Mouse (Mus musculus): ENCODE measurements around the gene Gm20388.
A peak's percentile ranks its signal among the peaks of the same experiment; 100 is the strongest.

Gene Gm20388

DNA sequence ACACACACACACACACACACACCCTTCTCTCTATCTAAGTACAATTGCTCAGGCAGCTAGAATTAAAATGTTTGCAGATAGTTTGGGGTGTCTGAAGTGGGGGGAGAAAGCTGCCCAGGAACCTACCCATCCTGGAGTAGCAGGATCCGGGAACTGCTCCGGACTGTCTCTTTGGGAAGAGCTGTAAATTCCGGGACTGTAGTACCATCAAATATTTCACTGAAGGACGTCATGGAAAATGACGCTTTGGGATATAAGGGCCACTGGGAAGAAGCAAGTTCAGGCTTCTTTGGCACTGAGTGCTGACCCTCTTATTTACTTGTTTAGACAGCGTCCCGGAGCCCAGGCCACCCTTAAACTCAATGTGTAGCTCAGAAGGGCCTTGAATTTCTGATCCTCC is 1168.6 kb downstream of the Gm20388 start:
- DNase-seq = no peak

DNA sequence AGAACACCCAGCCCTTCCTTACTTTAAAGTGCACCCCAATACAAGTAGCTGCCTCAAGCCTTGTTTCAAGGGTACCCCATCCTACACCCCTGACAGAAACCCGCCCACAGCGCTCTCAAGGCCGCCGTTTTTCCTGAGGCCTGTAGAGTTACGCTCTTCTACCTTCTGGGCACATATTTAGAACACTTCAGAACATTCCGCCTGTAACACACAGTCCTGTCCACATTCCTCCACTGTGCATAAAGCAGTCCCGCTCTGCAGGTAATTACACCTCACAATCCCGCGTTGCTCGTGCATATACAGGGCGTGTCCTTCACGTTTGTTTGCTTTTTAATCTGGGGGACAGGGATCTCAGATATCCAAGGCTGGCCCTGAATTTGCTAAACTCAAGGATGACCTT is 1169.3 kb downstream of the Gm20388 start:
- DNase-seq = no peak

DNA sequence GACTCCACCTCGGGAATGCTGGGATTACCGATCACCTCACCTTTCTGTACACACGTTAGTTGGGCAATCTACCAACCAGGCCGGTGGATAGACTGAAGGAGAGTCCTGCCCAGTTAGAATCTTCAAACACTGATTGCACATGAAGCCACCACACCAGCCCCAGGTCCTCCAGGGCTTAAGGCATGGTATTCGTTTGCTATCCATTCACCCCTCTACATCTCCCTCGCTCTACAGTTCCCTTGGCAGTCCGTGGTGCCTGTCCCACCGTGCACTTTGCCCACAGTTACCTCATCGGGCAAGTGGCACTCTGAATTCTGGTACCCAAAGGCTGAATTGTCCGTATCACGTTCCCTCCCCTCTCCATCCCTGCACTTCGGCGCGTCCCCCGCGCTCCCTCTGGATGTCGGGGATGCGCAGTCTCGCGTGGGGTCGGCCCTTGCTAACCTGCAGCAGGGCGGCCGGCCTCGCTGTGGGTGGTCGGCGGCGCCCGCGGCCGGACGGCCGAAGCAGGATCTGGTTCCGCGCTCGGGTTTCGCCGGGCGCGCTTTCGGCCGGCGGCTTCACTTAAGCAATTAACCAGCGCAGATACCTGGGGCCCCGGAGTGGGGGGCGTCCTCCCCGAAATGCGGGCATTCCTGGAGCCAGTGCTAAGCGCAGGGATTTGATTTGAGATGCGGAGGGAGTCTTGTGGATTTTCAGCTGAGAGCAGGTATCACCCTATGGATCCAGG is 1169.9 kb downstream of the Gm20388 start:
- DNase-seq = no peak

DNA sequence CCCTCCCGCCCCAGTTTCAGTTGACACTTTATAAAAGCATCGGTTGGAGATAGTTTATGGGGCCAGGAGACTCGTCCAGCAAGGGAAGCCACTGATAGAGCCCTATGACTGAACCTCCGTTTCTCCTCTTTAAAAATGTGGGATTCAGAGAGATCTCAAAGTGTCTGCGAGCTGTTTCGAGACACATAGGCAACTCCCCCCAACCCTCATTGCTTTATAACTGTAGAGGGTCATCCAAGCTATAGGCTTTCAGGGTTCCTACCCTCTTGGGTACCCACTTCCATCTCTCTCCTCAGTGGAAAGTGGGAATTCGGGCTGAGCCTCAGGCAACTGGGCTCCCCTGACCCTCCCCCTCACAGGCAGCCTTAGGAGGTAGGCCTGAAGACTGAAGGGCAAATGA is 1170.8 kb downstream of the Gm20388 start:
- no peak for DNase-seq

DNA sequence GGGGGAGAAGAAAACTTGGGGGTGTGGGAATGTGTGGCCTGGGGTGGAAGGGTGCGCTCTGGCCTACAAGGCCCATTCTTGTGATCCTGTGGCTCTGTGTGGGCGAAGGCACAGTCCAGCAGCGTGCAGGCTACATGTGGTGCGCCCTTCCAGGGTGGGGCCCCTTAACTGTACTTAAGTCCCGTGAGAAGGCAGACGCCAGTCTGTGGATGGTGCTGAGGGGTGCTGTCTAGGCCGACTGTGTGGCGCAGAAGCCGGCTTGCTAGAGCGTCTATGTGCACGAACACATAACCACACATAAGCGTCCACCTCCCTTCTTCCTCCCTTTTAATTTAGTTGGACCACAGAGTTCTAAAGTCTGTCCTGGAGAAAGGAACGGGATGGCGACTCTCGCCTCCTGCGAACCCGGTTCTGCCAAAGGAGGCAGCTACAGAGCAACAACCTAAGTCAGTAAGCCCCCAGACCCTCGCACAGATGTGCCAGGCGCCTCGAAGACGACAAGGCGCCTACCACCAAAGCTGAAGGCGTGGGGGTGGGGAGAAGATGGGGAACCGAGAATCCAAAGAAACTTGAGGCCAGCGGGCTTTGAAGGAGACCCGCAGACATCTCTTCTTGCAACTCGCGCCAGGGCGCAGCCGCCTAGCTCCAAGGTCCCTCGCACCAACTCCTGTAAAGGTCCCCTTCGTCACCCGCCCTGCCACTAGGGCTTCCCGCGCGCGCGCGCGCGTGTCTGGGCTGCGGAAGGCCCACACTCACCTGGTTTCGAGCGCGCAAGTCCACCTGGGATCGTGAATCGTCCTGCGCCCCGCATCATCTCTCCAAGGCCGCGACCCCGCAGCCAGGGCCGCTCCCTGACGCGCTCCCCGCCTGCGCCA is 1171.8 kb downstream of the Gm20388 start:
- no peak for DNase-seq

DNA sequence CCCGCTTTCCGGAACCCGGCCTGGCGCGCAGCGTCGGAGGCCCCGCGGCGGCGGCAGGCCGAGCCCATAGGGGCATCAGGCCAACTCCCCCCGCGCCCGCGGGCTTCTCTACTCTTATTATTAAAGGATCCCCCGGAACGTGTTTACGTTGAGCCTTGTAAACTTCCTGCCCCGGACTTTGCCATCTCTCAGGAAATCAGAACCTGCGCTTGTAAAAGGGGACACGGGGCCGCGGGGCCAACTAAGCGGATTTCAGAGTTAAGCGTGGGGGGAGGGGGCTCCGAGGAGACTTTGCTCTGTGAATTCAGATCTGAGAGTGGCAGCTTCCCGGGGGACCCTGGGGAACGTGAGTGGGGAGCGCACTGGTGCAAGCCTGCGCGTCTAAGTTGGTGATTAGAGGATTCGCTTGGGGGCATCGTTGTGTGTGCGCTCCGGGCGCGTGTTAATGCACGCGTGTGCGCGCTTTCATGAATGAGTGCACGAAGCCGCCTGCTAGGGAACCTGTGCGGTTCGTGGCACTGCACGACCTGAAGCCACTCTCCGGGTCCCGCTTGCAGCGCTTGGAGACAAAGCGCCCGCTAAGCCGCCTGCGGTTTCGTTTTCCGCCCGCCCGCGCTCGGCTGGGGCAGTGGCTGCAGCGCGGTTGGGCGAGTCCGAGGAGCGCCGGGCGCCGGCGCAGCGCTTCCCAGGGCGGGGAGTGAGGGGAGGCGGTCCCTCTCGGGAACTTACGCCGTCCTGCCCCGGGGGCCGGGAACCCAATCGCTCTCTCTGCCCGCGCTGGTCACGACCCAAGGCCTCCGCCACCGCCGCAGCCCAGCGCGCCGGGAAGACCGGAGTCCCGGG is 1172.7 kb downstream of the Gm20388 start:
- DNase-seq = peak; percentile 94

DNA sequence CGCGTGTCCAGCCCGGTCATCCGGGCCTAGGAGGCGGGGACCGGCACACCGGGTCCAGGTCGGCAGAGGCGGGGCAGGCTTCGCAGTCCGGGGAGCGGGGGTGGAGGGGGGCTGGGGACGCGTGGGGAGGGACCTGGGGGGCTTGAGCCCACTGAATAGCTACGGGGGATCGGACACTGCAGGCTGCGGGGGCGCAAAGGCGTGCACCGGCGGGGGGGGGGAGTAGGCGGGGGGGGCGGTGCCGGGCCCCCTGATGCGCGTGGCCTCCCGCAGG is 1173.2 kb downstream of the Gm20388 start:
- DNase-seq = no peak

DNA sequence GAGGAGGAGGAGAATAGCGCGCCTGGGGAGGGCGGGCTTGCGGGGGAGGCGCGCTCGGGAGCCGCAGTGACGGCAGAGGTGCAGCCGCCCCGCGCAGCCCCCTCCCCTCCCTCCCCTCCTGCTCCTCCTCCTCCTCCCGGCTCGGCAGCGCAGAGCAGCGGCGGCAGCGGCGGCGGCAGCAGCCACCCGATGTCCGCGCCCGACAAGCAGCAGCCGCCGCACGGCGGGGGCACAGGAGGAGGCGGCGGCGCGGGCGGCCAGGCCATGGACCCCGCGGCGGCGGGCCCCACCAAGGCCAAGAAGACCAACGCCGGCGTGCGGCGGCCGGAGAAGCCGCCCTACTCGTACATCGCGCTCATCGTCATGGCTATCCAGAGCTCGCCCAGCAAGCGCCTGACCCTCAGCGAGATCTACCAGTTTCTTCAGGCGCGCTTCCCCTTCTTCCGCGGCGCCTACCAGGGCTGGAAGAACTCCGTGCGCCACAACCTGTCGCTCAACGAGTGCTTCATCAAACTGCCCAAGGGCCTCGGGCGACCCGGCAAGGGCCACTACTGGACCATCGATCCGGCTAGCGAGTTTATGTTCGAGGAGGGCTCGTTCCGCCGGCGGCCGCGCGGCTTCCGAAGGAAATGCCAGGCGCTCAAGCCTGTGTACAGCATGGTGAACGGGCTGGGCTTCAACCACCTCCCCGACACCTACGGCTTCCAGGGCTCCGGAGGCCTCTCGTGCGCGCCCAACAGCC is 1173.7 kb downstream of the Gm20388 start, which contains the start of gene Foxf1:
TSS of gene Foxf1 (plus strand) at position 177 of the 742 bp plus-strand sequence.
- peak; percentile 89 for DNase-seq

DNA sequence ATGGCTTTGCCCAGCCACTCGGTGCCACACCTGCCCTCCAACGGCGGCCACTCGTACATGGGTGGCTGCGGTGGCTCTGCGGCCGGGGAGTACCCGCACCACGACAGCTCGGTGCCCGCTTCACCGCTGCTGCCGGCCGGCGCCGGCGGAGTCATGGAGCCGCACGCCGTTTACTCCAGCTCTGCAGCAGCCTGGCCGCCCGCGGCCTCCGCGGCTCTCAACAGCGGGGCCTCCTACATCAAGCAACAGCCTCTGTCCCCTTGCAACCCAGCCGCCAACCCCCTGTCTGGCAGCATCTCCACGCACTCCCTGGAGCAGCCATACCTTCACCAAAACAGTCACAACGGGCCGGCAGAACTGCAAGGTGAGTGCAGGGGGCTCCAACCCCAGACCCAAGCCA is 1174.4 kb downstream of the Gm20388 start:
- DNase-seq = no peak

DNA sequence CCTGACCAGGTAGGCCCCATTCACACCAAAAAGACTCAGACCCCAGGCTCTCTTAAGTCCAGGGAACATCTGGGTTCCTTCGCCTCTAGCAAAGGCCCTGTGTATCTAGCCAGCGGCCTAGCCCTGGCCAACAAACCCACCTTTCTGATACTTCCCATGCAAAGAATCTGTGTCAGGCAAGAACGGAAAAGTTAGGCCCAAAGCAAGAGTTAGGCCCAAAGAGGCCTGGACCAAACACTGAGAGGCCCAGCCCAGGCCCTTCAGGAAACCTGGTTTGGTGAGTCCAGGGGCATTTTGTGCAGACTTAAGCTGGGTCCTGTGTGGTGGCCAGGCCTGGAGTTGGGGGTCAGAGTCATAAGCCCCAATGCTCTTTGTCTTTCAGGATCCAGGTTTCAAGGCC is 1174.9 kb downstream of the Gm20388 start:
- DNase-seq = no peak

DNA sequence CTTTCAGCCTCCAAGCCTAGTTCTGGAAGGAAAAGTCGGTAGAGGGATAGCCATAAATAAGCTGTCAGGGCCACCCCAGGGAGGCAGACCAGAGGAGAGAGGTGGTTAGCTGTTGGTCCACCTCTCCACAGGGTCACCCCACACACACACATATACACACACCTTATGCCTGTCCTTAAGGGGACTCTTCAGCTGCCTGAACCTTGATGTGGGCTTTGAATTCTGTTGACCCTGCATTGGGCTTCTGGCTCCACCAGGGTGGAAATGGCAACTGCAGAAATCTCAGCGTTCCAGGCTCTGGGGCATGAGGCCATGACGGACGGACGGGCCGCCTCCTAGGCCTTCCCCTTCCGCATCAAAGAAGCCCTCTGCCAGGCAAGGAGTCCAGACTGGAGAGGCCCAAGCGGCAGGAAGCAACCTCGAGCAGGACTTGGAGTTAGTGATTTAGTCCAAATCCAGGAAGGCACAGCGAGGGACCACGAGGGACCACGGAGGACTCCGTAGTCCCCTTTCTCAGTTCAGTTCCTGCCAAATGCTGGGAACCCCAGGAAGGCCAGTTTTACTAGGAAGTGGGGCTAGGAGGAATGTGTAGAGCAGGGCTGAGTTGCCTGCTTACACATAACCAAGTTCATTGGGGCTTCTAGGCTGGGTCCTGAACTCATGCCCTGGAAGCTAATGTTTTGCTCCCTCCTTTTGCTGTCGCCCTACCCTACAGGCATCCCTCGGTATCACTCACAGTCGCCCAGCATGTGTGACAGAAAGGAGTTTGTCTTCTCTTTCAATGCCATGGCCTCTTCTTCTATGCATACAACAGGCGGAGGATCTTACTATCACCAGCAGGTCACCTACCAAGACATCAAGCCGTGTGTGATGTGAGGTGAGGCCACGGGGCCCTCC is 1175.6 kb downstream of the Gm20388 start:
- DNase-seq = peak; percentile 61

DNA sequence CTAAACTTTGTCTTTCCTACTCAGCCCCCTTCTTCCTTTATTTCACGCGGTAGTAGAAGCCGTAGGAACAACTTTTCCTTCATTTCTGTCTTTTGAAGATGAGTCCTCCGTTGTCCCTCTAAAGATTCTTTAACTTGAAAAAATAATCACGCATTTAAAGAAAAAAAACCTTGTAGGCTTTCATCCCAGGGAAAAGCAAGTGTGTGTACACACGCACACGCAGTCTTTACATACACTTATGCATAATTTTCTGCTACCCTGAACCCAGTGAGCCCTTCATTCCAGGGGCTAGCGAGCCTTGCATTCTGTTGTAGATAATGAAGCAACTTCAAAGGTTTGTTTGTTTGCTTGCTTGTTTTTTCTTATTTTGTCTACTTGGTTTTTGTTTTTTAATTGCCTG is 1177.6 kb downstream of the Gm20388 start:
- no peak for DNase-seq

DNA sequence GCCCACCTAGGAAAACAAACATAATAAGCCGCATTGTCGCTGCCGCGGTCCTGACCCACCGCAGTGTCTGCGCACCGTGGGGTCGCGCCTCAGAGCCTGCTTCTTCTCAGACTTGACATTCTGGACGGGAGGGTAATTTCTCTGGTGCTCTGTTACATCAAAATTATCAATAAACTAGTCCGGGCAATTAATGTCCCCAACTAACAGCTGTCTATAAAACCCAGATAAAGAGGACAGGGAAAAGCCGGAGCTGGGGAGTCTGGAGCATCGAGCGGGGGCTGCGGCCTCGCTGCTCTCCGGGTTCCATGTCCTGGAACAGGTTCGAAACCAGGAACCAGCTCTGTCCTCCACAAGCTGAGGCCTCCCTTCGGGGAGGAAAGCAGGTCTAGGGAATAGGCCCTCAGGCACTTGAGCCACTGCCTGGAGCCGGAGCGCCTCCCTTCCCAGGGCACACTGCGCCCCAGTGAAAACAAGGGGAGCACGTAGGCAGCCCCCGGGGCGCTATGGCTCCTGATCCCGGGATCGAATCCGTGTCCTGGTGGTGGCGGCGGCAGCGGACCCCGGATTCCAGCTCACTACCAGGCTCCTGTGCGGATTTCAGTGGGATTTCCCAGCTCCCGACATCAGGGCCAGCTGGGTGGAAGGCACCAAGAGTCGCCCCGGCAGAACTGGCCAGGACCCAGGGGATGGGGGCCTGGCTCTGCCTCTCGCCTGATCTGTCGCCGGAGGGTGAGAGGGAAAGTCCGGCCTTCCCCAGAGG is 1178.4 kb downstream of the Gm20388 start:
- peak; percentile 64 for DNase-seq

DNA sequence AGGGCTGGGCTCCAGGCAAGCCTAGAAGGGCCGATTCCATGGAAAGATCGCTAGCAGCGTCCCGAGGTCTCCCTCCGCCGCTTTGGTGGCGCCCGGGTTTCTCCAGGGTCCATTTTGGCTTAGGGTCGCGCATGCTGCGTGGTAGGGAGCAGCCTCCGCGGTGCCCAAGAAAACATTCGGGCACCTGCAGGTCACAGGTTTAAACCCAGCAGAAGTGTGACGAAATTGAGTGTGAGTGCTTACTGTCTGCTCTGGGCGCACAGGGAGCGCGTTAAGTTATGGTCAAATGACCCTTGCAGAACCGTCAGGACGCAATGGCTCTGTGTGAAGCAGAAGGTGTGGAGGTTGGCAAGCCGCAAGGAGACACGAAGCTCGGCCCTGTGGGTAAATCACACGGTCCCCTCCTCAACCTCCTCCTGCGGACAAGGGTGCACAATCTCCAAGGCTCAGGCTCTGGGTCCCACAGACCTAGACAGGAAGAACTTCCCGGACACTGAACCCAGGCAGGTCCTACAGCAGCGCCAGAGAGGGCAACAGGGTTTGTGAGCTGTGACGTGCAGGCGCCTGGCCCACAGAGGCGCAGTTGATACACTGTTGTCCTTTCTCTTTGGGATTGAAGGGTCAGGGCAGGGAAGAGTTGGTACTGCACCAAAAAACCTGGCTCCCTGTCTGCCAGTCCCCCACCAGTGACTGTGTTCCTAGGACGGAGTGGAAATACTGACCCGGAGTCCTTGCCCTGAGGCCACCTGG is 1179.2 kb downstream of the Gm20388 start:
- DNase-seq = peak; percentile 60

DNA sequence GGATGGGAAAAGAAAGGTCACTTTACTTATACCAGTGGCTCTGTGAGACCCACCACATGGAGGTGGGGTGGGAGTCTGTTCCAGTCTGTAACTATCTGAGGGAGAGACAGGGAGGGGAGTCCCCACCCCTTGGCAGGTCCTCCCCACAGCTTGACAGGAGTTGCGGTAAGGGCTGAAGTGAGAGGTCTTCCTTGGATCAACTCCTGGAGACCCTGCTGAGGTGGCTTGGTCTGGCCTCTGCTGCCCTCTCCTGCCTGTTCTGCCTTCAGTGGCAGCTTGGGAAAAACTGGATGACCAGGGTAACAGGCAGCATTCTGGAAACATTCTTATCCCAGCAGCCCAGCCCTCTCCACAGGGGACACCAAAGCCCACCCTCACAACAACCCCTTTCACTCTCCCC is 1180.1 kb downstream of the Gm20388 start:
- DNase-seq = peak; percentile 59

DNA sequence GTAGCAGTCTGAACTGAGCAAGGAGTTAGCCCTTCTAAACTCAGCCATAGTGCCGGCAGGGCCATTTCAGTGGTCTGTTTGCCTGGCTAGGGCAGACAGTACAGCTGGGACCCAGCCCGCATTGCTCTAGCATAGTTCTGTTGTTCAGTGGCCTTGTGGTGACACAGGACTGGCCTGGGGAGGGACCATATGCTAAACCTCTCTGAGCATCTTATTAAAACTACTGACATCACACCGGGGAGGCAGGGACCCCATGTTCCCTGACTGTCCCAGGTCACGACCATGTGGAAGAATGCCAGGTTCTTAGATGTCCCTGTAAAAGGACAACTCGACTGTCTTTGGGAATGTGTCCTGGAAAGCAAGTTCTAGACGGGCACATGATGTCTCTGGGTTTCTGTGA is 1181.5 kb downstream of the Gm20388 start:
- DNase-seq = no peak

DNA sequence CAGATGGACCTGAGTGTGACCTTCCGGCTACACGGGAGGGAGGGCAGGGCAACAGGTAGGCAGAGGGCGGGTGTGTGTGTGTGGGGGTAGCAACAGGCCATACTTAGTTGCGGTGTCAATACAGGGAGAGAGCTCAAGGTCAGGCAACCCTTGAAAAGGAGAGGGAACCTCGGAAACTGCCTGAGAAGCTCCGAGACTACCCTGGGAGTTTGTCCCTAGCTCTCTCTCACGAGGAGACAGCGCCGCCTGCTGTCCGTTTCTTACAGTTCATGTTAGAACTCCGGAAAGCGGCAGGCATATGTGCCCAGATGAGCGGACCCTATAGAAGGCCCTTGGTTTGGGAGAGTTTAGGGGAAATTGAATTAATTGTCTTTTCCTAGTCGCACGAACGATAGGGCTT is 1182.0 kb downstream of the Gm20388 start:
- peak; percentile 92 for DNase-seq

DNA sequence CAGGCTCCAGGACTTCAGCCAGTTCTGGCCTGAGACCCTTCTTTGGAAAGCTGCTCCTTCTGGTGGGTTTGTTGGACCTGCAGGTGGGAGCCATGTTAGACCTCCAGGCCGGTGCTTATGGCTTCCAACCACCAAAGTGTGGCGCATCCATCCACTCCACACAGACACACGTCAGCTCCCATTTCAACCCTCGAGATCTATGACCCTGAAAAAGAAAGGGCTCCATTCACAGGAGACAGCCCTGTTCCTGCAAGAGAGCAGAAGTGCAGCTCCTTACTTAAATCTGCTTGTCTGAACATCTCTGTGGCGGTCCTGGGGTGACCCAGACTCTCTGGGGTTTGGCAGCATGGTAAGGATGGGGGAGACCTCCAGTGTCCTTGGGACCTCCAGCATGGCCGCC is 1182.9 kb downstream of the Gm20388 start:
- DNase-seq = no peak

DNA sequence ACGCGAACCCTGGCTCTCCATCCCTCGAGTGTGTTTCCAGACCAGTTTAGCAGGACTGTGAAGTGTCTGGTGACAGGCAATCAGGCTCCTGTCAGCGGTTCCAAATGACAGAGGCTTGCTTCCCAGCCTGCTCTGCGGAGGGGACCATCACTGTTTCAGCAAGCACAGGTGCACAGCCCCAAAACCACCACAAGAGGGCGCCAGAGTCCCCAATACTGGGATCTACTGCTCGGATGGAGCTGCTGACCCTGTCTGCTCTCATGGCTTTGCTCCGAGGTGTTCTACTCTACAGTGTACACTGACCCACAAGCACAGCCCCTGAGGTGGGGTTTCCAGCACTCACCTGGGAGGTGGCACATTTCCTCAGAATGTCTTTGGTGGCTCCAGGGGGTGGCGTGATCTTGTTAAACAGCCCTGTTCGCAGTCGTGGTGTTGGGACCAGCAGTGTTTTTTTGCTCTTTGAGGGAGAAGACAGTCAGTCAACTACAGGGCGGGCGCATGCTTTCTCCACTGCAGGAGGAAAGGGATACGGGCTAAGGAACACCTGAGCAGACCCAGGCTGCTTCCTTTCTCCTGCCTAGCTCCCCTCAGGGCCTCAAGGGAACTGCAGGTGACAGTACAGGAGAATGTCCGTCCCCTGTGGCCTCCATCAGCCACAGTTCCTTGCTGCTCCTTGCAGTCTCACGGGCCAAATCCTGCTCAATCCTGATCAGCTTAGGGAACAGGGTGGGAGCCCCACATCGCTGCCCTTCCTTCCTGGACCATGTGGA is 1193.6 kb downstream of the Gm20388 start:
- DNase-seq = peak; percentile 88
